Mouse (Mus musculus) midbrain, embryonic 11.5 days (tissue): ENCODE measurements around the gene Dab1. TPM values are rescaled to one million over a fixed set of nuclear protein-coding genes. Genes with fewer than 3 reads are reported as not detected.

Experiments used
- ATAC-seq: fragments of 200-750 bp; cut with Nextera tagmentation; 2 replicates; pipeline ENCODE4 v1.8.0; 2017; ENCODE audit warnings: moderate TSS enrichment, moderate library complexity; ENCODE audit not compliant: low FRiP score
- DNase-seq: peaks from one replicate; pipeline ENCODE4 v3.0.0; 2015; ENCODE audit warnings: low spot score; ENCODE audit errors: missing footprints
- H3K27ac ChIP-seq: fragments of 300-500 bp; sonication (generic); 2 replicates; pipeline ENCODE4 v1.5.1; 2014; ENCODE audit warnings: low read depth, low read length
- H3K27me3 ChIP-seq: fragments of 300-500 bp; sonication (generic); 2 replicates; pipeline ENCODE4 v1.6.1; 2014; ENCODE audit warnings: mild to moderate bottlenecking, low read length, moderate library complexity, mixed read lengths; ENCODE audit not compliant: control insufficient read depth, insufficient read depth
- H3K36me3 ChIP-seq: fragments of 300-500 bp; sonication (generic); 2 replicates; pipeline ENCODE4 v1.6.1; 2014; ENCODE audit warnings: mild to moderate bottlenecking, low read length, moderate library complexity, mixed read lengths; ENCODE audit not compliant: control insufficient read depth, insufficient read depth
- H3K4me1 ChIP-seq: fragments of 300-500 bp; sonication (generic); 2 replicates; pipeline ENCODE4 v1.6.1; 2014; ENCODE audit warnings: low read length; ENCODE audit not compliant: control insufficient read depth, insufficient read depth
- H3K4me2 ChIP-seq: fragments of 300-500 bp; sonication (generic); 2 replicates; pipeline ENCODE4 v1.6.1; 2014; ENCODE audit warnings: mild to moderate bottlenecking, moderate library complexity
- H3K4me3 ChIP-seq: fragments of 300-500 bp; sonication (generic); 2 replicates; pipeline ENCODE4 v1.5.1; 2014; ENCODE audit warnings: low read depth, low read length
- H3K9ac ChIP-seq: fragments of 300-500 bp; sonication (generic); 2 replicates; pipeline ENCODE4 v1.6.1; 2014; ENCODE audit warnings: low read length
- H3K9me3 ChIP-seq: fragments of 300-500 bp; sonication (generic); 2 replicates; pipeline ENCODE4 v1.6.1; 2016; ENCODE audit warnings: low read length; ENCODE audit not compliant: control insufficient read depth
- WGBS: fragments of 180-500 bp; shearing (Covaris S2); extraction: QIAGEN DNeasy Blood & Tissue Kit; methylation state at CpG from one replicate; pipeline ENCODE4 v1.1.7; 2014; 5-methylcytosine and 5-hydroxymethylcytosine counted together
- polyA plus RNA-seq: library from polyadenylated mRNA; unstranded; fragments of >200 nt; fragmentation: Nextera tagmentation; extraction: Ambion mirVana; gene quantifications from 2 replicates; pipeline ENCODE4 v1.2.1, GENCODE M21; 2014

Dab1 gene
- polyA plus RNA-seq, 1 experiment from 2014 or later, result 43.2 TPM

DNA sequence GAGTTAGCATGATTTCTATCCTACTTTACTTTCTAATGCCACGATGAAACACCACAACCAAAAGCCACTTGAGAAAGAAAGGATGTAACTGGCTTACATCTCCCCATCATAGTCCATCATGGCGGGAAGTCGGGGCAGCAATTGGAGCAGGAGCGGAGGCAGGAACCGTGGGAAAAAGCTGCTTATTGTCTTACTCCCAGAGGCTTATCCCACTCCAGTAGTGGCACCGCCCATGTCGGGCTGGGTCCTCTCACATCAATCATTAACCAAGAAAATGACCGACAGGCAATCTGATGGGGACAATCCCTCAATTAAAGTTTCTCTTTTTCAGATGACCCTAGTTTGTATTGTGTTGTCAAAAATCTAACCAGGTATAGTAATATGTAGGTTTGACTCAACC is 893.4 kb downstream of the Dab1 start:
- H3K9ac ChIP-seq, result no peak overlapping the region
- no peak overlapping the region for H3K4me3 ChIP-seq
- H3K4me2 ChIP-seq, result no peak overlapping the region
- WGBS, result 85% methylated on average over 8 of the region's 8 CpGs
- DNase-seq (peak; percentile 73), ATAC-seq (no peak)
- no peaks in the 10 kb centered on the region for H3K27me3 ChIP-seq
- H3K27ac ChIP-seq, result no peak overlapping the region
- H3K4me1 ChIP-seq, result peaks cover 6% of the 10 kb centered on the region
- H3K36me3 ChIP-seq, result no peaks in the 10 kb centered on the region
- H3K9me3 ChIP-seq, result no peaks in the 10 kb centered on the region

GRCm38 (mm10) chr4:104513622-104514021 is 894.5 kb downstream of the Dab1 start:
- 0 out of 2 replicates have a peak, but pooled peaks have one; percentile 34 for ATAC-seq
- H3K9ac ChIP-seq, result no peak overlapping the region
- H3K36me3 ChIP-seq, result no peaks in the 10 kb centered on the region
- WGBS, result 58% methylated on average over 7 of the region's 7 CpGs
- no peak overlapping the region for H3K4me2 ChIP-seq
- peaks cover 6% of the 10 kb centered on the region for H3K4me1 ChIP-seq
- DNase-seq, result no peak
- no peaks in the 10 kb centered on the region for H3K9me3 ChIP-seq
- no peaks in the 10 kb centered on the region for H3K27me3 ChIP-seq
- H3K4me3 ChIP-seq, result no peak overlapping the region
- no peak overlapping the region for H3K27ac ChIP-seq

DNA sequence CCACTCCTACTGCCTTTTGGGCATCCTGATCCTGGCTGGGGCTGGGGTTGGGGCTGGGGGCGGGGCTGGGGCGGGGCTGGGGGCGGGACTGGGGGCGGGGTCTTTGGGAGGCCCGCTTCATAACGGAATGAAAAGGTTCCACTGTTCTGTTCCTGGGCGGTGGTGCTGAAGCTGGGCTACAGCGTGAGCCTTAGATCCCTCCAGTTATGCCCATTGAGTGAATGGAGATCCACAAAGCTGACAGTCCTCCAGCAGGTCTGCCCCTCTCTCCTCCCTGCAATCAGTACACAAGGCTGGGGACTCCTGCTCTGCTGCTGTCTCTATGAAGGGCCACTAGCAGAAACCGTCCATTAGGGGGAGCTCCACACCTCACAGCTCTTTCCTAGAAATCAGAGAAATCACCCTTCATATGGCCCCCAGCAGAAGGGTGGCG is 895.4 kb downstream of the Dab1 start:
- H3K36me3 ChIP-seq, result no peaks in the 10 kb centered on the region
- DNase-seq (peak; percentile 94), ATAC-seq (peak; percentile 88)
- no peaks in the 10 kb centered on the region for H3K9me3 ChIP-seq
- H3K4me2 ChIP-seq, result peak overlapping the region; percentile 32; the same call in 1 of the 2 replicates
- peaks cover 2% of the 10 kb centered on the region; the same call in 1 of the 2 replicates for H3K4me1 ChIP-seq
- WGBS, result 5% methylated on average over 10 of the region's 10 CpGs
- no peaks in the 10 kb centered on the region for H3K27me3 ChIP-seq
- H3K27ac ChIP-seq, result no peak overlapping the region
- no peak overlapping the region for H3K9ac ChIP-seq
- peak overlapping the region; percentile 18; the same call in 1 of the 2 replicates for H3K4me3 ChIP-seq

- Histone ChIP-seq H3K27ac (no peak overlapping the region), H3K27me3 (no peaks in the 10 kb centered on the region), H3K4me1 (peaks cover 2% of the 10 kb centered on the region; the same call in 1 of the 2 replicates), H3K4me2 (no peak overlapping the region), H3K9ac (no peak overlapping the region), H3K9me3 (no peaks in the 10 kb centered on the region), H3K36me3 (no peaks in the 10 kb centered on the region), H3K4me3 (no peak overlapping the region)
- DNase-seq (no peak), ATAC-seq (no peak)
- 67% methylated on average over 5 of the region's 5 CpGs for WGBS
Measured at GRCm38 (mm10) chr4:104515681-104516080, 896.5 kb downstream of the Dab1 start.

DNA sequence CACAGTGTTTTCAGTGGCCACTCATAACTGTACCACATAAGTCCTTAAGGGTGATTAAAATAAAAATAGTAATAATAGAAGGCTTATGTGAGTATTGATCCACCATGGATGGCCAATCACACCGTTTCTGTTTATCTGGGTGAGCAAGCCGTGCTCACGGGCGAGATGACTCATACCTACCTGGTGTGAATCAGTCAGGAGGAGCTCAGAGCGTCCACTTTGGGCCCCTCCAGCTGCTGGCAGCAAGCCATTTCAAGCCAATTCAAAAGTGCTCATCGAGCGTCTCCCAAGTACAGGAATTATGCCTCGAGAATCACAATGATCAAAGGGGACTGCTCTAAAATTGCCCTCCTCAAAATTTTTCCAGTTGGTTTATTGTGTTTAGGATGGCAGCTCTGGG is 903.2 kb downstream of the Dab1 start:
- no peaks in the 10 kb centered on the region for H3K9me3 ChIP-seq
- ATAC-seq (no peak), DNase-seq (no peak)
- 71% methylated on average over 8 of the region's 8 CpGs for WGBS
- no peak overlapping the region for H3K4me2 ChIP-seq
- H3K27me3 ChIP-seq, result no peaks in the 10 kb centered on the region
- H3K4me3 ChIP-seq, result no peak overlapping the region
- H3K27ac ChIP-seq, result no peak overlapping the region
- H3K4me1 ChIP-seq, result no peaks in the 10 kb centered on the region
- no peak overlapping the region for H3K9ac ChIP-seq
- no peaks in the 10 kb centered on the region for H3K36me3 ChIP-seq

DNA sequence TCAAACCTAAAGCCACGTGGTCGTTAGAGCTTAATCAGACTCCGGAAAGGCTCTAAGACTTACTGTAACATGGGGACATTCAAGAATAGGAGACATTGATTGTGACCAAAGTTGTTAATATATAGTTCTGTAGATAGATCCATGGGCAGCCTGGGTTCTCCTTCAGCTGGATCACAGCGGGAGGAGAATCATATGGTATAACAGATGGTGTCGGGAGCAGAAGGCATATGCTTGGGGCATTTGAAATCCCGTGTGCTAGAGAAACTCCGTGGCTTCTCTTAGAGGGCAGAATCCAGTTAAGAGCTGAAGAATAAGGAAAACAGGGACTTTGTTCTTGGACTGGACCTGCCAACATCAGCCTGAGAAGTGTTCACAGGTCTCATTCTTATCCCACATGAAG is 904.6 kb downstream of the Dab1 start:
- Histone ChIP-seq H3K4me1 (no peaks in the 10 kb centered on the region), H3K9me3 (no peaks in the 10 kb centered on the region), H3K36me3 (no peaks in the 10 kb centered on the region), H3K27me3 (no peaks in the 10 kb centered on the region), H3K4me2 (no peak overlapping the region), H3K4me3 (no peak overlapping the region), H3K27ac (no peak overlapping the region), H3K9ac (no peak overlapping the region)
- DNase-seq (no peak), ATAC-seq (no peak)
- WGBS, result 86% methylated on average over 7 of the region's 7 CpGs

DNA sequence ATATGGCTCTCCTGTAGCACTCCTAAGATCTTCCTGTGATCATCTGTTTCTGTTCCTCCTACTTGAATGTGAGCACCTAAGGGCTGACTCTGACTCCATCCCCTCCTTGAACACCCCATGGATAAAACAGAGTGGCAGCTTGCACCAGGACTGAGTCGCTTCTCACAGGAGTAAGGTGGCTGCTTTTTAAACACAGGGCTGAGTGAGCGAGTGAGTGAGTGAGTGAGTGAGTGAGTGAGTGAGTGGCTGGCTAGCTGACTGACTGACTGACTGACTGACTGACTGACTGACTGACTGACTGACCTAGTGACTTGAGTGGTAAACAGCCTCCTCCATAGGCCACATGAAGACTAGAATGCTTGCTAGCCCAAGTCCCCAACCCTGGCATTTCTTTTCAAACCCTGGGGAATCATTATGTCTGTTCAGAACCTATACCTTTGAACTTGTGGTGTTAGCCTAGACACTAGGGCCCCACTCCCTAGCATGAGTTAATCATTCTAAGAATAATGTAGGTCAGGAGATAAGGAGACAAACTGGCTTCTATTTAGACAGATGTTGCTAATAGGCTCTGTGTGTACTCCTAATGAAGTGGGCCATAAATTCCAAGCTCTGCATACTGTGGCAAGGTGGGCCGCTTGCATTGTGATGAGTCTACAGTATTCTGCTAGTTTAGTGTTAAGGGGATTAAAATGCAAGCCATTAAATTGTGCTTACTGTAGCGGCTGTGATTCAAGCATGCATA is 910.9 kb downstream of the Dab1 start:
- ATAC-seq, result no peak
- no peak overlapping the region for H3K27ac ChIP-seq
- H3K9me3 ChIP-seq, result no peaks in the 10 kb centered on the region
- no peaks in the 10 kb centered on the region for H3K4me1 ChIP-seq
- no peak overlapping the region for H3K4me2 ChIP-seq
- no peaks in the 10 kb centered on the region for H3K27me3 ChIP-seq
- H3K9ac ChIP-seq, result no peak overlapping the region
- no peak for DNase-seq
- H3K36me3 ChIP-seq, result no peaks in the 10 kb centered on the region
- no peak overlapping the region for H3K4me3 ChIP-seq
- WGBS, result 93% methylated on average over 4 of the region's 4 CpGs

- H3K27ac ChIP-seq, result no peak overlapping the region
- no peak for ATAC-seq
Measured at GRCm38 (mm10) chr4:104532846-104533245, 913.7 kb downstream of the Dab1 start.

GRCm38 (mm10) chr4:104538420-104538819 is 919.3 kb downstream of the Dab1 start:
- no peak overlapping the region for H3K4me3 ChIP-seq
- H3K4me2 ChIP-seq, result no peak overlapping the region
- DNase-seq (no peak), ATAC-seq (no peak)
- no peaks in the 10 kb centered on the region for H3K36me3 ChIP-seq
- H3K9ac ChIP-seq, result no peak overlapping the region
- no peaks in the 10 kb centered on the region for H3K9me3 ChIP-seq
- 91% methylated on average over 3 of the region's 3 CpGs for WGBS
- H3K4me1 ChIP-seq, result no peaks in the 10 kb centered on the region
- H3K27me3 ChIP-seq, result no peaks in the 10 kb centered on the region
- no peak overlapping the region for H3K27ac ChIP-seq

More at GRCm38 (mm10) chr4:104532846-104533245, 913.7 kb downstream of the Dab1 start:
- Histone ChIP-seq H3K4me1 (no peaks in the 10 kb centered on the region), H3K36me3 (no peaks in the 10 kb centered on the region), H3K9me3 (no peaks in the 10 kb centered on the region), H3K4me2 (no peak overlapping the region), H3K9ac (no peak overlapping the region), H3K4me3 (no peak overlapping the region), H3K27me3 (no peaks in the 10 kb centered on the region)
- no peak for DNase-seq
- WGBS, result 94% methylated on average over 4 of the region's 4 CpGs
